Mouse (Mus musculus) ES-E14 (cell line): ENCODE data around the gene Ccdc8. TPM values are rescaled to one million over a fixed set of nuclear protein-coding genes. Genes with fewer than 3 reads are reported as not detected.

ENCODE experiments used
- DNase-seq: peaks from one replicate; pipeline ENCODE4 v3.0.0-alpha.2; 2013; ENCODE audit warnings: low read depth, low spot score
- H3K27ac ChIP-seq: 2 replicates; pipeline ENCODE4 v1.5.1; 2012; ENCODE audit warnings: low read depth, mild to moderate bottlenecking, low read length, moderate library complexity, mixed read lengths; ENCODE audit not compliant: poor library complexity, insufficient read depth, severe bottlenecking
- H3K36me3 ChIP-seq: 2 replicates; pipeline ENCODE4 v1.6.1; 2012; ENCODE audit warnings: mild to moderate bottlenecking, low read length, moderate library complexity, mixed read lengths; ENCODE audit not compliant: control insufficient read depth, poor library complexity, insufficient read depth, severe bottlenecking
- H3K4me1 ChIP-seq, 2 experiments: fragments of 150-350 bp in 1 of 2; sonication (generic) in 1 of 2; 2 replicates each; pipeline ENCODE4 v1.6.1; 2012; ENCODE audit warnings: low read length in 2 of 2, mild to moderate bottlenecking in 1 of 2, mixed read lengths in 1 of 2; ENCODE audit not compliant: control insufficient read depth in 2 of 2, insufficient read depth in 2 of 2, poor library complexity in 1 of 2
- H3K4me3 ChIP-seq, 2 experiments: fragments of 150-350 bp in 1 of 2; sonication (generic) in 1 of 2; 2 replicates each; pipeline ENCODE4 v1.5.1; 2012; ENCODE audit warnings: low read length in 2 of 2, low read depth in 1 of 2, mild to moderate bottlenecking in 1 of 2, mixed read lengths in 1 of 2; ENCODE audit not compliant: insufficient read depth in 1 of 2, poor library complexity in 1 of 2, severe bottlenecking in 1 of 2
- H3K9ac ChIP-seq: 2 replicates; pipeline ENCODE4 v1.6.1; 2012; ENCODE audit warnings: low read depth, mild to moderate bottlenecking, low read length, mixed read lengths; ENCODE audit not compliant: poor library complexity, insufficient read depth, severe bottlenecking
- H3K9me3 ChIP-seq: fragments of 150-350 bp; sonication (generic); 2 replicates; pipeline ENCODE4 v1.6.1; 2012; ENCODE audit warnings: low read depth, mild to moderate bottlenecking, low read length; ENCODE audit not compliant: control insufficient read depth, insufficient read depth
- CHD2 ChIP-seq: IDR thresholded peaks from 2 replicates; pipeline ENCODE4 v1.6.1; 2014; ENCODE audit warnings: mild to moderate bottlenecking, low read depth, low read length, inconsistent platforms
- HCFC1 ChIP-seq: IDR thresholded peaks from 2 replicates; pipeline ENCODE4 v1.6.1; 2012; ENCODE audit warnings: low read length, inconsistent platforms, borderline replicate concordance; ENCODE audit not compliant: insufficient read depth
- MAFK ChIP-seq: IDR thresholded peaks from 2 replicates; pipeline ENCODE4 v1.6.1; 2014; ENCODE audit warnings: mild to moderate bottlenecking, low read depth, low read length, inconsistent platforms; ENCODE audit not compliant: insufficient read depth
- ZC3H11A ChIP-seq: IDR thresholded peaks from 2 replicates; pipeline ENCODE4 v1.6.1; 2012; ENCODE audit warnings: low read depth, mild to moderate bottlenecking, inconsistent platforms, low read length, borderline replicate concordance
- ZNF384 ChIP-seq: IDR thresholded peaks from 2 replicates; pipeline ENCODE4 v1.6.1; 2012; ENCODE audit warnings: low read depth, low read length, inconsistent platforms
- in situ Hi-C, 2 experiments: fragments of 600-800 bp; cut with MboI; formaldehyde crosslinking; loops; one replicate each; pipeline ENCODE4 v1.15.1; 2025; ENCODE audit warnings: low sequenced_read_pairs in 2 of 2, inconsistent platforms in 1 of 2; ENCODE audit not compliant: unreplicated experiment in 2 of 2
- total RNA-seq: library from RNA; depleted of rRNA; stranded (reverse); fragments of 300-350 nt; gene quantifications from 2 replicates; pipeline ENCODE4 v1.2.3, GENCODE M21; 2012; rRNA removed

Ccdc8 gene
- total RNA-seq, 1 experiment = 4.1 TPM

DNA sequence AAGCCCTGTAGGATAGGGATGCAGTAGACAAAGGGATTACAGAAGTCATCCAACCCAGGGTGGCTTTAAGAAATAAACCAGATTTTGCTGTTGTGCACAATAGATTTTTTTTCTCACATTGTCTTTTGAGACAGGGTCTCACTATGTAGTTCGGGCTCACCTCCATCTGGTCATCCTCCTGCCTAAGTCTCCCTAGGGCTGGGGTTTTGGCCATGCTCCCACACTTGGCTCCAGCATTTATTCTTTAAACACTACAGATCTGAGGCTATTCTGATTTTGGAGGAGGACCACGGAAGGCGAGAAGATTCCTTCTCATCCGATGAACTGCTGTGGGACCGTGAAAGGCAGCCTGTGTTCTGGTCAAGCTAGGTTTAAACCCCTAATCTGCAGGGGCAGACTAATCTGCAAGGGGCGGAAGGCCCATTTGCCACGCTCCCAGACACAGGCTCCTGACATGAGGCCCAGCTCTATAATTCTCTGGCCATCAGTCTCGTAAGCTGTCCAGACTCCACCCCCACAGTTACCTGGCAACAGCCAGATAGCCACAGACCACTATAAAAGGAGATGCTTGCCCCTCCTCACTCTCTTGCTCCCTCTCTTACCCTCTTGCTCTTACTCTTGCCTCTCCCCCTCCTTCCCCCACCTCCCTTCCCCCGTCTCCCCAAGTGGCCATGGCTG is 45.6 kb downstream of the Ccdc8 start:
- TF ChIP-seq CHD2 (no peak), HCFC1 (no peak), ZNF384 (no peak)
- H3K4me1 ChIP-seq = no peaks in the 10 kb centered on the region
- no peak for DNase-seq
- no peaks in the 10 kb centered on the region for H3K36me3 ChIP-seq
- in situ Hi-C loops = no loop called here
- H3K27ac ChIP-seq = no peak overlapping the region
- H3K9me3 ChIP-seq = no peaks in the 10 kb centered on the region
- H3K9ac ChIP-seq = no peak overlapping the region
- no peak overlapping the region for H3K4me3 ChIP-seq

DNA sequence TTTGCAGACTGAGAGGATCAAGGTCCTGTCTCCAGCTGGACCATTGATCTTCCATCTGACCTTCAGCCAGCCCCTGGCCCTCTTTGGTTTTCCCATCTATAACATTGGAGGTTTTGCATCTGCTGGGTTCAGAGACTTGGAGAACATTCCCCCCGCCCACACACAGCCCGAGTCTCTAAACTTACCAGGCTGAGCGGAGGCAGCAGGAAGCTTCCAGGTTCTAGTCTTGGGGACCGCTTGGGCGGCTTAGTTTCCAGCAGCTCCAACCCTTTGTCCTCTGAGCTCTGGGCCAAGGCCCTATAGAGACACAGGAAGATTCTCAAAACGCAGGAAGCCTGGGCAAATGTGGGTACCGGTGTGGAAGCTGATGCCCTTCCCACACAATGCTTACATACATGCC is 46.9 kb downstream of the Ccdc8 start:
- Histone ChIP-seq H3K9ac (no peak overlapping the region), H3K4me1 (no peaks in the 10 kb centered on the region), H3K9me3 (no peaks in the 10 kb centered on the region), H3K36me3 (0 out of 2 replicates have a peak, but pooled peaks cover 2% of the 10 kb centered on the region), H3K27ac (no peak overlapping the region), H3K4me3 (no peak overlapping the region)
- no peak for DNase-seq
- in situ Hi-C loops = no loop called here
- no peak for TF ChIP-seq MAFK
- TF ChIP-seq ZC3H11A = no peak
- TF ChIP-seq HCFC1 = no peak
- TF ChIP-seq CHD2 = no peak
- TF ChIP-seq ZNF384 = no peak

- TF ChIP-seq HCFC1 = no peak
- TF ChIP-seq ZC3H11A = no peak
- no peak for TF ChIP-seq ZNF384
- no peak for TF ChIP-seq MAFK
- no peak for TF ChIP-seq CHD2
- no peak overlapping the region for H3K27ac ChIP-seq
- in situ Hi-C loops = no loop called here
- H3K4me3 ChIP-seq = no peak overlapping the region
- DNase-seq = no peak
- H3K36me3 ChIP-seq = peaks cover 8% of the 10 kb centered on the region; the same call in 1 of the 2 replicates
- no peaks in the 10 kb centered on the region for H3K9me3 ChIP-seq
- H3K9ac ChIP-seq = no peak overlapping the region
- H3K4me1 ChIP-seq = peaks cover 0 to 6% of the 10 kb centered on the region in 2 experiments; a peak in 2 of 4 replicates
These were observed 53.2 kb downstream of the Ccdc8 start for GRCm38 (mm10) chr7:17045743-17046142.

Other genes with a start within 250 kb of the Ccdc8 start
- 72.0 and 156 TPM in 2 replicates for gene Slc1a5, start 211.4 kb upstream of the Ccdc8 start, total RNA-seq
- gene Strn4, start 176.8 kb upstream of the Ccdc8 start, total RNA-seq = 76.0 and 105 TPM in 2 replicates
- gene Fkrp, start 176.0 kb upstream of the Ccdc8 start, total RNA-seq = 12.8 and 18.5 TPM in 2 replicates
- gene Prkd2, start 149.8 kb upstream of the Ccdc8 start, total RNA-seq = 5.7 and 6.9 TPM in 2 replicates
- 4.5 and 7.0 TPM in 2 replicates for gene Dact3, start 117.4 kb upstream of the Ccdc8 start, total RNA-seq
- 0.79 and 1.0 TPM in 2 replicates for gene Gng8, start 100.9 kb upstream of the Ccdc8 start, total RNA-seq
- gene Ptgir, start 86.2 kb upstream of the Ccdc8 start, total RNA-seq = 0.09 and 0.26 TPM in 2 replicates
- gene Calm3, start 68.6 kb upstream of the Ccdc8 start, total RNA-seq = 163 and 198 TPM in 2 replicates
- gene Pnmal2, start 48.0 kb upstream of the Ccdc8 start, total RNA-seq = 0.71 and 0.85 TPM in 2 replicates
- gene Pnmal1, start 33.0 kb upstream of the Ccdc8 start, total RNA-seq = 0.26 and 0.45 TPM in 2 replicates
- 0.13 and 0.21 TPM in 2 replicates for gene Gm42372, start 9.6 kb upstream of the Ccdc8 start, total RNA-seq
- 112 and 127 TPM in 2 replicates for gene Ppp5c, start 35.2 kb downstream of the Ccdc8 start, total RNA-seq
- 2.3 and 4.9 TPM in 2 replicates for gene Hif3a, start 69.7 kb downstream of the Ccdc8 start, total RNA-seq
- 0.26 and 0.31 TPM in 2 replicates for gene Psg16, start 81.3 kb downstream of the Ccdc8 start, total RNA-seq
- gene Ceacam3, start 157.6 kb downstream of the Ccdc8 start, total RNA-seq = not detected in 2 replicates
- gene Psg29, start 210.8 kb downstream of the Ccdc8 start, total RNA-seq = 0.09 TPM in 1 of 2 replicates, not detected in the other